Mouse (Mus musculus): Measurements from ENCODE around the gene Plgrkt. TPM values are rescaled to one million over a fixed set of nuclear protein-coding genes. Genes with fewer than 3 reads are reported as not detected.

The Plgrkt gene
- total and polyA plus RNA-seq, 3 experiments, result 117 to 145 TPM; not detected in 1

- TF ChIP-seq RAD21 (IDR thresholded peaks at IDR 0.05; ENCODE audit: low read depth, low read length), result no peak
Observed at GRCm38 (mm10) chr19:29396353-29396752, 29.2 kb upstream of the Plgrkt start (continued).

- no peak for DNase-seq (ENCODE audit: low read depth, low spot score)
- H3K27ac ChIP-seq (ENCODE audit: control insufficient read depth, low read depth, low read length), result no peak overlapping the region
- no peaks in the 10 kb centered on the region for H3K27me3 ChIP-seq (ENCODE audit: control insufficient read depth in 1 of 2, insufficient read depth in 2 of 2, low read length in 2 of 2)
- H3K9me3 ChIP-seq (replicated peaks; ENCODE audit: insufficient read depth, low read length), result no peaks in the 10 kb centered on the region
- H3K4me1 ChIP-seq (ENCODE audit: control insufficient read depth in 1 of 2, insufficient read depth in 2 of 2, low read length in 2 of 2), result peaks cover 7 to 9% of the 10 kb centered on the region in 2 experiments
- no peak overlapping the region for H3K9ac ChIP-seq (ENCODE audit: control insufficient read depth, low read depth, low read length, poor library complexity, severe bottlenecking)
- peaks cover 0 to 14% of the 10 kb centered on the region in 2 experiments; a peak in 2 of 4 replicates for H3K36me3 ChIP-seq (ENCODE audit: control insufficient read depth in 1 of 2, insufficient read depth in 2 of 2, low read length in 2 of 2)
- no peaks in the 10 kb centered on the region for H3K79me2 ChIP-seq (ENCODE audit: control insufficient read depth, insufficient read depth, low read length, poor library complexity)
- TF ChIP-seq GABPA (IDR thresholded peaks at IDR 0.05; ENCODE audit: low read depth, low read length) (no peak), ELF1 (IDR thresholded peaks at IDR 0.05; ENCODE audit: low read depth, low read length) (no peak), JUND (IDR thresholded peaks at IDR 0.05; ENCODE audit: low read depth, low read length) (no peak), MYB (IDR thresholded peaks at IDR 0.05; ENCODE audit: low read depth, low read length) (no peak), CHD1 (IDR thresholded peaks at IDR 0.05; ENCODE audit: low read depth, low read length) (no peak), POLR2AphosphoS2 (IDR thresholded peaks at IDR 0.05; ENCODE audit: low read length) (no peak), MXI1 (IDR thresholded peaks at IDR 0.05; ENCODE audit: low read depth, low read length) (no peak), RCOR1 (IDR thresholded peaks at IDR 0.05; ENCODE audit: low read depth, low read length) (no peak), CTCF (IDR thresholded peaks at IDR 0.05 in 2 of 3, conservative IDR thresholded peaks at IDR 0.05 in 1 of 3; ENCODE audit: control insufficient read depth in 1 of 3, insufficient read depth in 1 of 3, low read depth in 2 of 3, low read length in 3 of 3, poor library complexity in 1 of 3, severe bottlenecking in 1 of 3) (no peak)
- H3K4me3 ChIP-seq (ENCODE audit: control insufficient read depth in 1 of 2, insufficient read depth in 1 of 2, low read depth in 2 of 2, low read length in 2 of 2), result no peak overlapping the region
Observed at GRCm38 (mm10) chr19:29394721-29395120, 27.5 kb upstream of the Plgrkt start.

- TF ChIP-seq CHD2 (IDR thresholded peaks at IDR 0.05; ENCODE audit: low read length) (no peak), USF1 (IDR thresholded peaks at IDR 0.05; ENCODE audit: low read depth, low read length) (no peak), GABPA (IDR thresholded peaks at IDR 0.05; ENCODE audit: low read depth, low read length) (no peak), NELFE (IDR thresholded peaks at IDR 0.05; ENCODE audit: low read depth, low read length) (no peak), KAT2A (conservative IDR thresholded peaks at IDR 0.05; ENCODE audit: low read depth, low read length) (no peak), ZC3H11A (IDR thresholded peaks at IDR 0.05; ENCODE audit: low read depth, low read length) (no peak)
- no peaks in the 10 kb centered on the region for H3K9me3 ChIP-seq (replicated peaks; ENCODE audit: insufficient read depth, low read length)
- H3K9ac ChIP-seq (ENCODE audit: control insufficient read depth, low read depth, low read length, poor library complexity, severe bottlenecking), result no peak overlapping the region
- peaks cover 5 to 7% of the 10 kb centered on the region in 2 experiments; a peak in 3 of 4 replicates for H3K4me1 ChIP-seq (ENCODE audit: control insufficient read depth in 1 of 2, insufficient read depth in 2 of 2, low read length in 2 of 2)
- H3K79me2 ChIP-seq (ENCODE audit: control insufficient read depth, insufficient read depth, low read length, poor library complexity), result no peaks in the 10 kb centered on the region
- H3K4me3 ChIP-seq (ENCODE audit: control insufficient read depth in 1 of 2, insufficient read depth in 1 of 2, low read depth in 2 of 2, low read length in 2 of 2), result no peak overlapping the region
- no peak for DNase-seq (ENCODE audit: low read depth, low spot score)
- H3K27ac ChIP-seq (ENCODE audit: control insufficient read depth, low read depth, low read length), result no peak overlapping the region
- H3K36me3 ChIP-seq (ENCODE audit: control insufficient read depth in 1 of 2, insufficient read depth in 2 of 2, low read length in 2 of 2), result peaks cover 0 to 10% of the 10 kb centered on the region in 2 experiments; a peak in 2 of 4 replicates
- no peaks in the 10 kb centered on the region for H3K27me3 ChIP-seq (ENCODE audit: control insufficient read depth in 1 of 2, insufficient read depth in 2 of 2, low read length in 2 of 2)
Observed at GRCm38 (mm10) chr19:29393333-29393732, 26.1 kb upstream of the Plgrkt start.
